Mouse (Mus musculus): ENCODE data around the gene Mettl9.
"Not testable (repeated sequence)": the region's sequence is repeated elsewhere in the genome, so short reads cannot be mapped to it uniquely, and the experiment has no call there.

The Mettl9 gene

DNA sequence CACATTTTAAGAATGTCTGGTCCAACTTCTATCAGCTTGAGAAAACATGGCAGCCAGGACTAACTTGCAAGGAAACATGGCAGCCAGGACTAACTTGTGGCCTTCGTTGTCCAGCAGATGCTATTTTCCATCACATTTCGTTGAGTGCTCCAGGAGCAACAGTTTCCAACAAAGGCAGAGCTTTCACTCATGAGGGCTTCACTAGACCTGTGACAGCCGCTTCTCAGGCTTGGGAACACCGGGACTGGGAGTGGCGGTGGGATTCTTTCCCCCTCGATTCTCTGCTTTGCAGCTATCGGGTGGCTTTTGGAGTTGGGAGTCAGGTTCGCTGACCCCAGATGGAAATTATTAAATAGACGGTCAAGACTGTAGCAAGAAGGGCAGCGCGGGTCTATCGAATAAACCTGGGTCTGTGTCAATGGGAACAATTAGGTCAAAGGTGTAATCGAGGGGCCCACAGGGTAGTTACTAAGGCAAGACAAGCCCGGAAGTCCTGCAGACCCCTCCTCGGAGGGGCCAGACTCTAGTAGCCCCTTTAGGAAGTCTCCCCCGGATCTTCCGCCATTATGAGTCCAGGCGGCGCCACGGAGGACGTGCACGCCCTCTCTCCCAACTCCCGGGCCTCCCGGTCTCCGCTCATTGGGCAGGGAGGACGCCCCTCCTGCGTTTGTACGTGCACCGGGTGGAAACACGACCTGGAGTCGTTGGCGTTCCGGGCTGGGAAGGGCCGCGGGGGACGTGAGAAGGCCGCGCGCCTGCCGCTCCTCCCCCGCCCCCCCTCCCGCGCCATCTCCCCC is at the start of gene Mettl9:
Gene Mettl9, plus strand, starts transcription at position 590 of the 797 bp plus-strand sequence.
- peak; percentile 93 for DNase-seq (ENCODE audit: low spot score)

DNA sequence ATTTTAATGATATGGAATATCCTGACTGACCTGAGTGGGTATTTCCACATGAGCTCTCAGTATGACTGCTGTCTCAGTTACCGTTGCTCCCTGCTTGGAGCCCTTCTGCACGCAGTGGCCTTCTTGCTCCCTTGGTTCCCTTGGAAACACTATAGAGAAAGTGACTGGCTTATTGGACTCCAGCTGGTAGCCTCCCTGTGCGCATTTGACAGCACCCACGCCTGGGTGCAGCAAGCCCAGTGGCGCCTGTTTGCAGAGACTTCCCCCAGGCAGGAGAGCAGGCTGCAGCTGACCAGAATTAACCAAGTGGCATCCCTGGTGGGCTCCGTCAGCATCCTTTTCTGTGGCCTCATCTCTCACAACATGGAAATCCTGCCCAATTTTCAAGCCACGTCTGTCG is 43.1 kb upstream of the Mettl9 start:
- no peak for DNase-seq (ENCODE audit: low spot score)

DNA sequence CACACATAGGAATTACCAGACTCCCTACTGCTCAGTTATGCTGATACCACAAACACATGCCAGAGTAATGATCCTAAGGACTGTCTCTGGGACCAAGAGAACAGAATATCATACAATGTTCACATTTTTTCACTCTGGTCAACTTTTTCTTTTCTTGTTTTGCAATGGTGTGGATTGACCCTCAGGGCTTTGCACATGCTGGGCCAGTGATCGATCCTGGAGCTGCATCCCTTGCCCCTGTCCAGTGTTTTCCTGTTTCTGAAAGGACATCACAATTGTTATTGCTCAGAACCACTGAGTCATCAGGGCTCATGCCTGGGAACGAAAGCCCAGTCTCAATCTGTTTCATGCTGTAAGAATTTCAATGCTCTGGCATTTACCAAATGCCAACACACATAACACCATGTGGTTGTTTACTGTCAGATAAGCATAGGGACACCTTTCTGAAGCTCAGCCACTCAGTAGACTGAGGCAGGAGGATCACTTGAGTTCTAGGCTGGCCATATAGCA is 35.2 kb upstream of the Mettl9 start:
- DNase-seq (ENCODE audit: low spot score) = no peak

- DNase-seq (ENCODE audit: low spot score) = no peak
Observed at GRCm38 (mm10) chr7:121000065-121000822, 34.0 kb upstream of the Mettl9 start.

- DNase-seq (ENCODE audit: low spot score) = no peak
Observed at GRCm38 (mm10) chr7:121001879-121002278, 32.4 kb upstream of the Mettl9 start.

- DNase-seq (ENCODE audit: low spot score) = no peak
Observed at GRCm38 (mm10) chr7:121002407-121002928, 31.8 kb upstream of the Mettl9 start.

DNA sequence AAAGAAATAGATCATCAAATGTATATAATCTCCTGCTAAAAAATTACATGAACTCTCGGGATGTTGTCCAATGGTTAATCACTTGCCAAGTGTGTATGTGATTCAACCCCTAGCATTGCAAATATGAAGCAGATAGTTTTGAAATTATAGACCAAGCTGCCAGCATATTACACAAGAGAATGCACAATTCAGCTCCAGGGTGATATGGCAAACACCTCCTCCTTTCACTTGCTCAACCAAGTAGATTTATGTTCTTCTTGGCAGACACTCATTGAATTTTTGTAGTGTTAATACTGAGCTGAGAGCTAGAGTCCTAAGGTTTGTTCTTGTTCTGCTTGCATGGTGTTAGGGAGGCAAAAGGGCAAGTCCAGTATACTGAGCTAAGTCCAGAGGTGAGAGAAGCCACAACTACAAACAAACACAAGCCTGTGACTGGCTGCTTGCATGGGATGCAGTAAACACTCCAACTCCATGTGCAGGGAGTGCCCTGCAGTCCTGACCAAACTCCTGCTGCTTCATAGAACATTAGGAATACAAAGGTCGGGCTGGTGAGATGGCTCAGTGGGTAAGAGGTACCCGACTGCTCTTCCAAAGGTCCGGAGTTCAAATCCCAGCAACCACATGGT is 30.3 kb upstream of the Mettl9 start:
- no peak for DNase-seq (ENCODE audit: low spot score)

DNA sequence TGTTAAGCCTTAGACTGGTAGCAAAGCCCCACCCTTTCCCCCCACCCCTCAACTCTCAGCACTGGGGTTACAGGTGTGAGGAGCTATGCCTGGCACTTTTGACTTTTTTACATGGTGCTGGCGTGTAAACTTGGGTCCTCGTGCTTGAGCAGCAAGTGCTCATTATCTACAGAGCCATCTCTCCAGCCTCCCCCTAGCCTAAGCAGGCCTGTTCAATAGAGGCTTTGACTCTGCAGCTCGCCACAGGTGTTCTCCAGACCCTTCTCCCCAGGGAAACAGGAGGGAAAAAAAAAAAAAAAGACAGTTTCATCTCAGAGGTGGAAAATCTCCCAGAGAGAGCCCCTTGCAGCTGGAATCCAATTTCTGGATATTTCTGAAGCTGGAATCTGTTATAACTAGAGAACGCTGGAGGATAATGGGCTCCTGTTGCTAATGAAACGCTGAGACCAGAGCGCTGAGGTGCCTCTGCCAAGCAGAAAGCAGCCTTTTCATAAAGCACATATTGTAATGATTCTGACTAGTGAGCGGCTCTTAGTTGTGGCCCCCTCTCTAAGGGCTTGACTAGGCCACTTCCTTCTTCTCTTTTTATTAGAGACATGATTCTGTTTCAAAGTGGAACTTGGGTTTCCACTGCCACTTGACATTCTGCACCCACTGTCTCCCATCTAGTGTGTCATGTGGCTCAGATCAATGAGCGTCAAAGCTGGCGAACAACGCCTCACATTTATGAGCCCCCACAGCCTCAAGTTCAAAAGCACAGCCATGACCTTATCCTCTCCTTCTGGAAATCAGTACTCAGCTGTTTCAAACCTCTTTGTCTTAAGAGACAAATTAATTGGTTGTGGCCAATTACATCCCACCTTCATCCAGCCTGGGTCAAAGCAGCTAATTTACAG is 22.2 kb upstream of the Mettl9 start:
- no peak for DNase-seq (ENCODE audit: low spot score)

GRCm38 (mm10) chr7:121014486-121014885 is 19.8 kb upstream of the Mettl9 start:
- DNase-seq (ENCODE audit: low spot score) = no peak

- DNase-seq (ENCODE audit: low spot score) = no peak
Observed at GRCm38 (mm10) chr7:121018778-121019177, 15.5 kb upstream of the Mettl9 start.

GRCm38 (mm10) chr7:121020277-121020676 is 14.0 kb upstream of the Mettl9 start:
- peak; percentile 51 for DNase-seq (ENCODE audit: low spot score)

DNA sequence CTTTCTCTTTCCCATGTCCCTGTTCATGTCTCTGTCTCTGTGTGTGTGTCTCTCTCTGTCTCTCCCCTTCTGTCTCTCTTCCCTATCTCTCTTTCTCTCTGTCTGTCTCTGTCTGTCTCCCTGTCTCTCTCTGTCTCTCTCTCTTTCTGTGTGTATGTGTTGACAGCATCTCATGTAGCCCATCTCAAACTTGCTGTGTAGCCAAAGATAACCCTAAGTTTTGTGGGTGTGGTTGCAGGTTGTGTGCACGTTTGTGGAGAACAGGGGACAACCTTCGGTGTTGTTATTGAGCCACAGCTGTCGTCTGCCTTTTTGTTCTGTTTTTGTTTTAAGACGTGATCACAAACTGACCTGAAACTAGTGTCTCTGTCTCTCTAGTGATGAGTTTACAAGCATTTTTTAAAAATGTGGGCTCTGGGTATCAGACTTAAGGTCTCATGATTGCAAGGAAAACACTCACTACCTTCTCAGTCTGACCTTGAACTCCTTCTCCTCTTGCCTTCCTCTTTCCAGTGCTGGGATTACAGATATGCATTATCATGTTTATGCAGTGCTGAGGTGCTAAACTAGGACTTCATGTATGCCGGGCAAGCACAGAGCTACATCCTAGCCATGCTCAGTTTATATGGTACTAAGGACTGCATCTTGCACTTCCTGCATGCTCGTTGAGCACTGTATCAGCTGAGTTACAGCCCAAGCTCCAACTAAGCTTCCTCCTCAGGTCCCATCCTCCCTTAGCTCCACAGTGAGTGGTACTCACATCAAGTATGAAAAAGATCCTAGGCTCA is 8.8 kb upstream of the Mettl9 start:
- no peak for DNase-seq (ENCODE audit: low spot score)

GRCm38 (mm10) chr7:121026300-121026699 is 7.9 kb upstream of the Mettl9 start:
- DNase-seq (ENCODE audit: low spot score) = no peak

DNA sequence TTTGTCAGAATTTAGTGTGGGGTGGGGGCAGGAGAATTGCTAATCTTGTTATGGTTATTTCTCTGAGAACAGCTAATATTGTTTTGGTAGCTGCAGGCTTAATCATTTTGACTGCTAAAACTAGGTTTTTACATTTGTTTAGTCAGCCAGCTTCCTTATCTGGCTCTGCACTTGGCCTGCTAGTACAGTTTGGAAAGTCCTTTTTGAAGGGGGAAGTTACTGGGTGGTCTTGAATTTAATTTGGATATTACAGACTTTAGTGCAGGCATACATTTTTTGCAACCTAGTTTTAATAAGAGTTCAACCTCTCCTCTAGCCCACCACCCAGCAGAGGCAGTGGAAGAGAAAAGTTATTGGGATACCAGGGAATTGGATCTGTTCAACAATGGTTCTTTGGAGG is 4.3 kb upstream of the Mettl9 start:
- not testable (repeated sequence) for DNase-seq (ENCODE audit: low spot score)

GRCm38 (mm10) chr7:121034701-121035141 is 476 bp downstream of the Mettl9 start:
- no peak for DNase-seq (ENCODE audit: low spot score)

- DNase-seq (ENCODE audit: low spot score) = peak; percentile 11
Observed at GRCm38 (mm10) chr7:121035161-121035721, 996 bp downstream of the Mettl9 start.

GRCm38 (mm10) chr7:121040595-121040994 is 6.3 kb downstream of the Mettl9 start:
- DNase-seq (ENCODE audit: low spot score) = no peak

GRCm38 (mm10) chr7:121041989-121042388 is 7.7 kb downstream of the Mettl9 start:
- DNase-seq (ENCODE audit: low spot score) = no peak

GRCm38 (mm10) chr7:121043004-121043403 is 8.8 kb downstream of the Mettl9 start:
- no peak for DNase-seq (ENCODE audit: low spot score)

DNA sequence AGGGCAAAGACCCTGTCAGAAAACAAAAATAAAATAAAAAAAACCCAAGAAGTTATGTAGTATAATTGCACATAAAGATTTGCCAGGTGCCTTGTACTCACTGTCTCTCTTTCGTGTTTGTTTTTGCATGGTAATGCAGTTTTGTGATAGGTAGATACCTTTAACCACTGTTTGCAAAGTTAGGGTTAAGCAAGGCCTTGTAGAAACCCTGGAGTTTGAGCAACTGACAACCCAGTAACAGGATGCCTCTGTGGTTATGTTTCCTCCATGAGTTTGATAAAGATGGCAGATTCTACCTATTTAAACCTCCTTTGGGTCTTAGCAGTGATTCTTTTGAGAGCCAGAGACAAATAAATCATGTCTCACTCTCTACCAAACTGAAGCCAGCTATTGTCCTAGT is 9.3 kb downstream of the Mettl9 start:
- DNase-seq (ENCODE audit: low spot score) = peak; percentile 19
